Mouse (Mus musculus) bone marrow macrophage, adult 2 months (primary cell): Measurements from ENCODE around the gene Nphs1. TPM values are rescaled to one million over a fixed set of nuclear protein-coding genes. Genes with fewer than 3 reads are reported as not detected.
"Not testable (repeated sequence)": the region's sequence is repeated elsewhere in the genome, so short reads cannot be mapped to it uniquely, and the experiment has no call there.

Experiments
- H3K27ac ChIP-seq: 2 replicates; pipeline ENCODE4 v1.5.1; 2012; ENCODE audit warnings: low read depth, low read length; ENCODE audit not compliant: insufficient read depth
- H3K4me1 ChIP-seq: 2 replicates; pipeline ENCODE4 v1.6.1; 2012; ENCODE audit warnings: low read length; ENCODE audit not compliant: control insufficient read depth, insufficient read depth
- H3K4me3 ChIP-seq: 2 replicates; pipeline ENCODE4 v1.5.1; 2012; ENCODE audit warnings: mild to moderate bottlenecking, low read length, moderate library complexity; ENCODE audit not compliant: insufficient read depth
- CTCF ChIP-seq: IDR thresholded peaks from 2 replicates; pipeline ENCODE4 v1.5.1; 2012; ENCODE audit warnings: low read depth, mild to moderate bottlenecking, low read length, moderate library complexity
- POLR2A ChIP-seq: IDR thresholded peaks from 2 replicates; pipeline ENCODE4 v1.6.1; 2012; ENCODE audit warnings: mild to moderate bottlenecking, low read depth, low read length, borderline replicate concordance
- polyA plus RNA-seq: library from polyadenylated mRNA; stranded (reverse); fragments of >200 nt; gene quantifications from 2 replicates; pipeline ENCODE4 v1.2.4, GENCODE M21; 2012; ENCODE audit not compliant: missing spikeins, insufficient read depth, insufficient read length

The Nphs1 gene
- polyA plus RNA-seq, 1 experiment: not detected

GRCm38 (mm10) chr7:30454259-30454658, 3.9 kb upstream of the Nphs1 start:
- H3K4me3 ChIP-seq: no peak overlapping the region
- TF ChIP-seq CTCF: no peak
- TF ChIP-seq POLR2A: no peak
- H3K27ac ChIP-seq: no peak overlapping the region

DNA sequence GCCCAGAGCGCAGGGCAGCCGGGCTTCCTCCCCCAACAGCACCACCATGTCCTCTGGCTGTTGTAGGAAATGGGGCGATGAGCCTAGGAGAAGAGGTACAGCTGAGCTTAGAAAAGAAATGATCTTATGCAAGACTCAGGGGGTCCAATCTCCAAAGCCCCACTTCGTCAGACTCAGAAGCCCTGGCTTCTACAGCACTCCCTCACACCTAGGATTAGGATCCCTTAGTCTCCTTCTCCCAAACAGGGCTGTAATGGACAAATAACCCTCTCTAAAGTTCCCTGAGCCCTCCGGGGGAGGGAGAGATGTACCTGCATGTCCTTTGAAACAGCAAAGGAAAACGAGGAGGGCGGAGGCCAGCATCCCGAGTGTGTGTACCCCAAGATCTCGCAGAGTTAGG, 1.6 kb upstream of the Nphs1 start:
- Histone ChIP-seq H3K4me3 (no peak overlapping the region), H3K4me1 (peaks cover 3% of the 10 kb centered on the region; the same call in 1 of the 2 replicates), H3K27ac (no peak overlapping the region)
- TF ChIP-seq CTCF (no peak), POLR2A (no peak)

More at GRCm38 (mm10) chr7:30454259-30454658, 3.9 kb upstream of the Nphs1 start:
- peaks cover 3% of the 10 kb centered on the region; the same call in 1 of the 2 replicates for H3K4me1 ChIP-seq

DNA sequence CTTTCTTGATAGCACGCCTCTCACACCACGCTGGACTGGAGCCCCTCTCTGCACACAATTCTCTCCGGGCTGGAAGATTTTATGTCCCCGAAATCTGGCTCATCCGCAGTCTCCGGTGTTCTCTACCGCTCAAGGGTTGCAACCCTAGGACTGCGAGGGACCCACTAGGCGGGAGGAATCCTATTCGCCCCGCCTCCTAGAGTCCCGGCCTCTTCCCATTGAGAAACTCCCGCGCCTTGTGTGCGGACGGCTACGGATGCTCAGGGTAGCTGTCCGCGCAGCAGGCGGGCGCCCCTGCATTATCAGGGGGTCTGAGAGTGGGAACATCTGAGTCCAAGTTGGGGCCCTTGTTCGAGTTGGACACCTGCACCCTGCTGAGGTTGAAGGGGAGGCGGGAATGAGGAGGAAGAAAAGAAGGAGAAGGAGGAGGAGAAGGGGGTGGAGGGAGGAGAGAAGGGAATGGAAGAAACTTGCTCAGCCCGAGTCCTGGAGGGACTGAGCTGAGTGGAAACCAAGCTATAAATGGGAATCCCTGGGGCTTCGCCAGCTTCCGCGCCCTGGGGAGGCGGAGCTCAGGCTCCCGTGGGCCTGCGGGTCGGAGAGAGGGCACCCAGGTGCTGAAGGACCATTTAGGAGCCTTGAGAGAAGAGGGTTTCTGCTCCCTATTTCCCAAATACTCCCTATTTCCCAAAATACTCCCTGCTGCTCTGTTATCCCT, 1.0 kb upstream of the Nphs1 start:
- Histone ChIP-seq H3K4me3 (no peak overlapping the region), H3K27ac (no peak overlapping the region)

GRCm38 (mm10) chr7:30459484-30459883, 1.4 kb downstream of the Nphs1 start:
- TF ChIP-seq POLR2A (no peak), CTCF (no peak)
- Histone ChIP-seq H3K27ac (no peak overlapping the region), H3K4me1 (no peaks in the 10 kb centered on the region), H3K4me3 (no peak overlapping the region)

More for the DNA sequence above, 1.0 kb upstream of the Nphs1 start:
- peaks cover 3% of the 10 kb centered on the region; the same call in 1 of the 2 replicates for H3K4me1 ChIP-seq
- TF ChIP-seq POLR2A (no peak), CTCF (no peak)

DNA sequence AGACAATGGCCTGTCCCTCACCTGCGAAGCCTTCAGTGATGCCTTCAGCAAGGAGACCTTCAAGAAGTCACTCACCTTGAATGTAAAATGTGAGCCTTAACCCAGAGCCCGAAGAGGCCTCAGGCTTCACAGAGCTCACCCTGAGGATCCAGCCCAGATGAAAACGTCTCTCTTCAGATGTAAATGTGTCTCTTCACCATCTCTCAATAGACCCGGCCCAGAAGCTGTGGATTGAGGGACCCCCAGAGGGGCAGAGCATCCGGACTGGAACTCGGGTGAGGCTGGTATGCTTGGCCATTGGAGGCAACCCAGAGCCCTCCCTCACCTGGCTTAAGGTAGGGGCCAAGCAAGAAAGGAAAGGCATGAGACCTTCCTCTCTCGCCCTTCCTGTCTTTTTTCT, 5.5 kb downstream of the Nphs1 start:
- TF ChIP-seq CTCF (no peak), POLR2A (no peak)
- no peak overlapping the region for H3K27ac ChIP-seq
- no peaks in the 10 kb centered on the region for H3K4me1 ChIP-seq
- H3K4me3 ChIP-seq: no peak overlapping the region

- TF ChIP-seq POLR2A (no peak), CTCF (no peak)
- H3K27ac ChIP-seq: no peak overlapping the region
Measured at GRCm38 (mm10) chr7:30463996-30464395, 5.9 kb downstream of the Nphs1 start.

GRCm38 (mm10) chr7:30464816-30465300, 6.7 kb downstream of the Nphs1 start:
- no peak overlapping the region for H3K27ac ChIP-seq
- no peaks in the 10 kb centered on the region for H3K4me1 ChIP-seq
- no peak overlapping the region for H3K4me3 ChIP-seq
- TF ChIP-seq POLR2A (no peak), CTCF (no peak)

More at GRCm38 (mm10) chr7:30463996-30464395, 5.9 kb downstream of the Nphs1 start:
- Histone ChIP-seq H3K4me3 (no peak overlapping the region), H3K4me1 (no peaks in the 10 kb centered on the region)

DNA sequence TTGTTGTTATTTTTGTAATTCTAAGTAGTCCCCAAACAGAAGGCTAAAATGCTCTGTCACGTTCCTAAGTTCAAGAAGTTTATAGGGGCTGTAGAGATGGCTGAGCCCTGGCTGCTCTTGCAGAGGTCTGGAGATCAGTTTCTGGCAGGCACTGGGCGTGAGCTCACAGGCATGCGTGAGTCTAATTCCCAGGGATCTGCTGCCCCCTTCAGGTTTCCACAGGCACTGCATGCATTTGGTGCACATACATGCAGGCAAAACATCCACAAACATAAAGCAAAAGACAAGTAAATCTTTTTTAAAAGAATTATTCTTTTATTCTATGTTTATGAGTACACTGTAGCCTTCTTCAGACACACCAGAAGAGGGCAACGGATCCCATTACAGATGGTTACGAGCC, 14.3 kb downstream of the Nphs1 start:
- Histone ChIP-seq H3K4me3 (no peak overlapping the region), H3K27ac (no peak overlapping the region), H3K4me1 (no peaks in the 10 kb centered on the region)
- TF ChIP-seq POLR2A (no peak), CTCF (peak; percentile 44)

DNA sequence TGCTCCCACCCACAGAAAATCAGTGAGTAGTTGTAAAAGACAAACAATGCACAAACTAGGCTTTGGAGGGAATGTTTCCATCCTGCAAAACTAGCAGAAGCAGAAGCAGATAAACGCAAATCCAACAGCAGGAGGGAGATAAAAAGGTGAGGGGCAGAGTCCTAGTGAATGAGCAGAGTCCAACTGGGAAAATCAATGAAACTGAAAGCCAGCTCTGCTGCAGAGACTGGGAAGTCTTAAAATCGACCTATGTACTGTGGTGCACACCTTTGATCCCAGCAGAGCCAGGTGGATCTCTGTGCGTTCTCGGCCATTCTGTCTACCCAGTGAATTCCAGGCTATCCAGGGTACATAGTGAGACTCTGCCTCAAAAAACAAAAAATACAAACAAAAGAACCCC, 16.9 kb downstream of the Nphs1 start:
- Histone ChIP-seq H3K27ac (no peak overlapping the region), H3K4me1 (no peaks in the 10 kb centered on the region), H3K4me3 (no peak overlapping the region)
- TF ChIP-seq POLR2A (no peak), CTCF (no peak)

DNA sequence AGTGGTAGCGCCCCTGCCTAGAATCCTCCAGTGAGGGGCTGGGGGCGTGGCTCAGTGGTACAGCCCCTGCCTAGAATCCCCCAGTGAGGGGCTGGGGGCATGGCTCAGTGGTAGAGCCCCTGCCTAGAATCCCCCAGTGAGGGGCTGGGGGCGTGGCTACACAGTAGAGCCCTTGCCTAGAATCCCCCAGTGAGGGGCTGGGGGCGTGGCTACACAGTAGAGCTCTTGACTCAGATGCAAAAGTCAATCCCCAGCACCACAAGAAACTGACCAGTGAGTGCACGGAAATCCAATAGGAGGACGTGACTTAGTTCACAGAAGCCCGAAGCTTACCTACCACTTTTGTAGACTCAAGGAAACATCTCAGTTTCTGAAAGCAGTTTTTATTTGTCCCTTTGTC, 18.0 kb downstream of the Nphs1 start:
- H3K4me3 ChIP-seq, H3K4me1 ChIP-seq, H3K27ac ChIP-seq: not testable (repeated sequence)
